Mouse (Mus musculus): ENCODE measurements at regions not wholly inside any gene's neighbourhood (a gene's known extent, or its start where the extent isn't known, plus 50 kb on each side); places are given as distances from the start of the nearest gene placed in this dataset.

GRCm38 (mm10) chr1:41104869-41105268 lies 299.5 kb downstream of the Tmem182 start:
- no peak for DNase-seq

- DNase-seq: no peak
Observed at GRCm38 (mm10) chr1:41121636-41122175, 316.3 kb downstream of the Tmem182 start.

GRCm38 (mm10) chr1:41131410-41131809 lies 326.0 kb downstream of the Tmem182 start:
- no peak for DNase-seq

- no peak for DNase-seq
Observed at GRCm38 (mm10) chr1:41133143-41133542, 327.7 kb downstream of the Tmem182 start.

GRCm38 (mm10) chr1:41133946-41134345 lies 328.5 kb downstream of the Tmem182 start:
- peak; percentile 11 for DNase-seq

- DNase-seq: no peak
Observed at GRCm38 (mm10) chr1:41139725-41140124, 334.3 kb downstream of the Tmem182 start.

GRCm38 (mm10) chr1:41140542-41140941 lies 335.1 kb downstream of the Tmem182 start:
- DNase-seq: no peak

GRCm38 (mm10) chr1:41141992-41142391 lies 336.6 kb downstream of the Tmem182 start:
- no peak for DNase-seq

GRCm38 (mm10) chr1:41152516-41152915 lies 347.1 kb downstream of the Tmem182 start:
- DNase-seq: peak; percentile 9

- DNase-seq: no peak
Observed at GRCm38 (mm10) chr1:41153174-41153999, 348.0 kb downstream of the Tmem182 start.

GRCm38 (mm10) chr1:41154198-41154597 lies 348.8 kb downstream of the Tmem182 start:
- DNase-seq: no peak

GRCm38 (mm10) chr1:41156946-41157345 lies 351.5 kb downstream of the Tmem182 start:
- DNase-seq: no peak

GRCm38 (mm10) chr1:41157651-41158513 lies 352.5 kb downstream of the Tmem182 start:
- peak; percentile 24 for DNase-seq

GRCm38 (mm10) chr1:41165878-41166786 lies 360.7 kb downstream of the Tmem182 start:
- no peak for DNase-seq

- no peak for DNase-seq
Observed at GRCm38 (mm10) chr1:41166787-41167420, 361.5 kb downstream of the Tmem182 start.

GRCm38 (mm10) chr1:41186991-41187390 lies 381.6 kb downstream of the Tmem182 start:
- DNase-seq: no peak

- no peak for DNase-seq
Observed at GRCm38 (mm10) chr1:41212876-41213275, 407.5 kb downstream of the Tmem182 start.

- DNase-seq: peak; percentile 14
Observed at GRCm38 (mm10) chr1:41225851-41226250, 420.4 kb downstream of the Tmem182 start.

- no peak for DNase-seq
Observed at GRCm38 (mm10) chr1:41235335-41235734, 429.9 kb downstream of the Tmem182 start.

- no peak for DNase-seq
Observed at GRCm38 (mm10) chr1:41243000-41243399, 437.6 kb downstream of the Tmem182 start.

- no peak for DNase-seq
Observed at GRCm38 (mm10) chr1:41244627-41245026, 439.2 kb downstream of the Tmem182 start.

- DNase-seq: peak; percentile 35
Observed at GRCm38 (mm10) chr1:41264214-41264613, 458.8 kb downstream of the Tmem182 start.

All from lung, postnatal 10 days (tissue).